Mouse (Mus musculus): ENCODE data around the gene Ripor1. TPM values are rescaled to one million over a fixed set of nuclear protein-coding genes. Genes with fewer than 3 reads are reported as not detected.
A peak's percentile ranks its signal among the peaks of the same experiment; 100 is the strongest.

The Ripor1 gene
- polyA plus RNA-seq, 1 experiment = 125 TPM

DNA sequence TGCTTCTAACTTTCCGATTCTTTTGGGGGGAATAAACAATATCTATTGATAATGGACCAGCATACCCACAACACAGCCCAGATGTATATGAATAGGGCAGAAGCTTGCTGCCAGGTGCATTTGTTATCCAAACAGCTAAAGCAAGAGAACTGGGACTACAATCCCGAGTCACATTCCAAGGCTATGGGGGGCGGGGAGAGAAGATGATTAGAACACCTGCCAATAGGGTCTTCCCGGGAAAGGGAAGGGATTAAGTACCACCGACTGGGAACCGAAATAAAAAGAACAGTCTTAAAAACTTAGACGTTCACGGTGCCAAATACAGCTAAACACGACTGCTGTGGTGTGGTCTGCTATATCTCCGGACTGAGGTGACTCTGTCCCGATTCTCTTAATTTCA lies 30.4 kb downstream of the Ripor1 start:
- H3K4me3 ChIP-seq (ENCODE audit: control insufficient read depth, insufficient read depth, low read length) = peak overlapping the region; percentile 62
- no peak for DNase-seq
- H3K4me1 ChIP-seq (replicated peaks; ENCODE audit: control insufficient read depth, insufficient read depth, low read length) = peaks cover 12% of the 10 kb centered on the region
- under 1% methylated on average over 11 of the region's 11 CpGs for WGBS
- TF ChIP-seq CTCF (IDR thresholded peaks at IDR 0.05; ENCODE audit: borderline replicate concordance, control insufficient read depth, extremely low read depth, insufficient read depth, low read length, poor library complexity) (no peak), POLR2A (IDR thresholded peaks at IDR 0.05; ENCODE audit: control insufficient read depth, extremely low read depth, insufficient read depth, low read length, poor library complexity) (no peak)
- H3K27me3 ChIP-seq (ENCODE audit: control insufficient read depth, insufficient read depth, low read length) = no peaks in the 10 kb centered on the region
- H3K36me3 ChIP-seq (ENCODE audit: control insufficient read depth, insufficient read depth, low read length) = peaks cover 5% of the 10 kb centered on the region; the same call in 1 of the 2 replicates
- H3K27ac ChIP-seq (ENCODE audit: control insufficient read depth, insufficient read depth, low read length) = peak overlapping the region; percentile 98

GRCm38 (mm10) chr8:105636018-105636962 lies 31.2 kb downstream of the Ripor1 start, which contains the start of gene Ctcf:
Gene Ctcf (plus strand): TSS chr8:105636568.
- Histone ChIP-seq H3K4me1 (replicated peaks; ENCODE audit: control insufficient read depth, insufficient read depth, low read length) (peaks cover 9% of the 10 kb centered on the region), H3K27me3 (ENCODE audit: control insufficient read depth, insufficient read depth, low read length) (no peaks in the 10 kb centered on the region), H3K4me3 (ENCODE audit: control insufficient read depth, insufficient read depth, low read length) (peak within 1 kb of the TSS; percentile 86), H3K36me3 (ENCODE audit: control insufficient read depth, insufficient read depth, low read length) (peaks cover 5% of the 10 kb centered on the region; the same call in 1 of the 2 replicates), H3K27ac (ENCODE audit: control insufficient read depth, insufficient read depth, low read length) (peak within 1 kb of the TSS; percentile 98)
- peak; percentile 88 for TF ChIP-seq POLR2A (IDR thresholded peaks at IDR 0.05; ENCODE audit: control insufficient read depth, extremely low read depth, insufficient read depth, low read length, poor library complexity)
- peak; percentile 79 for TF ChIP-seq CTCF (IDR thresholded peaks at IDR 0.05; ENCODE audit: borderline replicate concordance, control insufficient read depth, extremely low read depth, insufficient read depth, low read length, poor library complexity)
- WGBS = under 1% methylated on average over 125 of the region's 126 CpGs
- DNase-seq = peak; percentile 95

DNA sequence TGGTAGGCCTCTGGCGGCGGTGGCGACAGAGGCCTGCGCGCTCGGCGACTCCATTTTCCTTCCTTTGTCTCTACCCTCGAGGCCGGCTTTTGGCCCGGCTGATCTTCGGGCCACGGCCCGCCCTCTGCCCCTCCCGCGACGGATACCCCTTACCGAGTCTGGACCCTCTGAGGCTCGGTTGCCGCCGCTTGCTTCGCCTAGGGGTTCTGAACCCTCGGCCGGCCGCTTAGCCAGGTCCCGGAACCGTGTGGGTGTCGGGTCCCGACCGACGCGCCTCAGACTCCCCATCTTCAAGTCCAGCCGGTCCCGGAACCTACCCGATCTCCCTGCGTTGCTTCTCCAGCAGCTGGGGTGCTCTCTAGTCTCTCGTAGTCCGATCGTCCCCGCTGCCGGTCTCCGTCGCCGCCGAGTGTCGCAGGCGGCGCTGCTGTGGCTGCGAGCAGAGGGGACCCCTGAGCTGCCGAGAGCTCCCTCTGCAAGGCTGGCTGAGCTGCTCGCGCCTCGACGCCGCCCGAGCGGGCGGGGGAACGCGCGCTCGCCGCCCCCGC lies 32.0 kb downstream of the Ripor1 start, which contains the start of gene Agrp:
Gene Agrp (minus strand): TSS at position 431 of the 548 bp plus-strand sequence.
- H3K27ac ChIP-seq (ENCODE audit: control insufficient read depth, insufficient read depth, low read length) = peak within 1 kb of the TSS; percentile 97
- DNase-seq = peak; percentile 62
- TF ChIP-seq POLR2A (IDR thresholded peaks at IDR 0.05; ENCODE audit: control insufficient read depth, extremely low read depth, insufficient read depth, low read length, poor library complexity) (peak; percentile 87), CTCF (IDR thresholded peaks at IDR 0.05; ENCODE audit: borderline replicate concordance, control insufficient read depth, extremely low read depth, insufficient read depth, low read length, poor library complexity) (no peak)
- under 1% methylated on average over 62 of the region's 63 CpGs for WGBS
- H3K27me3 ChIP-seq (ENCODE audit: control insufficient read depth, insufficient read depth, low read length) = no peaks in the 10 kb centered on the region
- H3K4me1 ChIP-seq (replicated peaks; ENCODE audit: control insufficient read depth, insufficient read depth, low read length) = peaks cover 6% of the 10 kb centered on the region; the same call in 1 of the 2 replicates
- H3K4me3 ChIP-seq (ENCODE audit: control insufficient read depth, insufficient read depth, low read length) = peak within 1 kb of the TSS; percentile 86
- peaks cover 1% of the 10 kb centered on the region; the same call in 1 of the 2 replicates for H3K36me3 ChIP-seq (ENCODE audit: control insufficient read depth, insufficient read depth, low read length)

DNA sequence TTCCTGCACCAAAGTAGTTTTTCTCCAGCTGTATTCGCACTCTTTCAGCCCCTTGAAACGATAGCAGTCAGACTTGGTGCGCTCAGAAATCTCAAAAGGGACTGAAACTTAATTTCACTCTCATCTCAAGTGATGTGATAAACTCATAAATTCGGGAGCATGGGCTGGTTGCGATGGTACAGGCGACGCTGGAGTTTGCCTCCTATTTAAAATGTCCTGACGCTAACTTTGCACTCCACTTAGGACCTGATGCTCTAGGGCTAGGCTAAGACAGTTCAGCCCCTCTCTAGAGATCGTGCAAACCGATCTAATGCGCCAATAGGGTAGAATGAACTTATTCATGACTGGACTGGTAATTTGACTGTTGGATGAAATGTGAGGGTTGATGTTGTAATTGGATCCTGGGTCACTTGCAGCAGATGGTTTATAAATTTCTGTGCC lies 32.6 kb downstream of the Ripor1 start:
- WGBS = under 1% methylated on average over 11 of the region's 11 CpGs
- Histone ChIP-seq H3K4me1 (replicated peaks; ENCODE audit: control insufficient read depth, insufficient read depth, low read length) (peaks cover 6% of the 10 kb centered on the region; the same call in 1 of the 2 replicates), H3K4me3 (ENCODE audit: control insufficient read depth, insufficient read depth, low read length) (peak overlapping the region; percentile 86), H3K27me3 (ENCODE audit: control insufficient read depth, insufficient read depth, low read length) (no peaks in the 10 kb centered on the region), H3K27ac (ENCODE audit: control insufficient read depth, insufficient read depth, low read length) (peak overlapping the region; percentile 97), H3K36me3 (ENCODE audit: control insufficient read depth, insufficient read depth, low read length) (no peaks in the 10 kb centered on the region)
- peak; percentile 40 for DNase-seq
- TF ChIP-seq POLR2A (IDR thresholded peaks at IDR 0.05; ENCODE audit: control insufficient read depth, extremely low read depth, insufficient read depth, low read length, poor library complexity) (no peak), CTCF (IDR thresholded peaks at IDR 0.05; ENCODE audit: borderline replicate concordance, control insufficient read depth, extremely low read depth, insufficient read depth, low read length, poor library complexity) (no peak)

DNA sequence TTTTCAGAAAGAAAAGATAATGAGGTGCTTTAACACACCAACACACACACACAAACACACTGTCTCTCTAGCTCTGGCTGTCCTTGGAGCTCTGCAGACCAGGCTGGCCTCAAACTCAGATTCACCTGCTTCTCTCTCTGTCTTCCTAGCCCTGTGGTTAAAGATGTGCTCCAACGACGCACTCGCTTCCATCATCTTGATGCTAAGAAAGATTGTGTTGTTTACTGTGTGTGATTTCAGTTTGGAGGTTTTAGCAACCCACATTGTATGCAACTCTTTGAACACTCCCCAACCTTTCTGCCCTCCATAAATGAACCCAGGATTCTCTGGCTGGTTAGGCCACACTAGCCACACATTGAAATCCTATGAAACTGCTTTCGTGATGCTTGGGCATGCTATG lies 33.5 kb downstream of the Ripor1 start:
- peak overlapping the region; percentile 44 for H3K4me3 ChIP-seq (ENCODE audit: control insufficient read depth, insufficient read depth, low read length)
- no peak for TF ChIP-seq CTCF (IDR thresholded peaks at IDR 0.05; ENCODE audit: borderline replicate concordance, control insufficient read depth, extremely low read depth, insufficient read depth, low read length, poor library complexity)
- TF ChIP-seq POLR2A (IDR thresholded peaks at IDR 0.05; ENCODE audit: control insufficient read depth, extremely low read depth, insufficient read depth, low read length, poor library complexity) = no peak
- WGBS = 16% methylated on average over 4 of the region's 4 CpGs
- peak overlapping the region; percentile 90 for H3K27ac ChIP-seq (ENCODE audit: control insufficient read depth, insufficient read depth, low read length)
- H3K4me1 ChIP-seq (replicated peaks; ENCODE audit: control insufficient read depth, insufficient read depth, low read length) = peaks cover 6% of the 10 kb centered on the region; the same call in 1 of the 2 replicates
- no peaks in the 10 kb centered on the region for H3K27me3 ChIP-seq (ENCODE audit: control insufficient read depth, insufficient read depth, low read length)
- DNase-seq = peak; percentile 40
- H3K36me3 ChIP-seq (ENCODE audit: control insufficient read depth, insufficient read depth, low read length) = 0 out of 2 replicates have a peak, but pooled peaks cover under 1% of the 10 kb centered on the region

DNA sequence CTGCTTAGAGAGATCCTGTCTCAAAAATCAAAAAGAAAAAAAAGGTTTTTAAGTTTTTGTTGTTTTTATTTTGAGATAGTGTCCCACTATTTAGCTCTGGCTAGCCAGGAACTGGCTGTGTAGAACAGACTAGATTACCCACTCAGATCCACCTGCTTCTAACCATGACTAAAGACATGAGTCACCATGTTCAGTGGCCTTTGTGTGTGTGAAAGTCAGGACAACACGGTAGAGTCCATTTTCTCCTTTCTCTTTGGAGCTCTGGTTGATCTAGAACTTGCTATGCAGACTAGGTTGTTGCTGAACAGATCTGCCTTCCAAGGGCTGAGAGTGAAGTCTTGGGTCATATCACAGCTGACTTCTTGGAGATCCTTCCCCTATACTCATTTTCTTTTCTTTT lies 34.8 kb downstream of the Ripor1 start:
- no peak for DNase-seq
- H3K4me1 ChIP-seq (replicated peaks; ENCODE audit: control insufficient read depth, insufficient read depth, low read length) = peaks cover 6% of the 10 kb centered on the region; the same call in 1 of the 2 replicates
- H3K27me3 ChIP-seq (ENCODE audit: control insufficient read depth, insufficient read depth, low read length) = no peaks in the 10 kb centered on the region
- WGBS = 53% methylated on average over 1 of the region's 1 CpGs
- TF ChIP-seq CTCF (IDR thresholded peaks at IDR 0.05; ENCODE audit: borderline replicate concordance, control insufficient read depth, extremely low read depth, insufficient read depth, low read length, poor library complexity) (no peak), POLR2A (IDR thresholded peaks at IDR 0.05; ENCODE audit: control insufficient read depth, extremely low read depth, insufficient read depth, low read length, poor library complexity) (no peak)
- H3K27ac ChIP-seq (ENCODE audit: control insufficient read depth, insufficient read depth, low read length) = no peak overlapping the region; the same call in 1 of the 2 replicates
- peaks cover 11% of the 10 kb centered on the region for H3K36me3 ChIP-seq (ENCODE audit: control insufficient read depth, insufficient read depth, low read length)
- H3K4me3 ChIP-seq (ENCODE audit: control insufficient read depth, insufficient read depth, low read length) = no peak overlapping the region
